Mouse (Mus musculus) thymus, adult 2 months (tissue): ENCODE measurements at regions not wholly inside any gene's neighbourhood (a gene's known extent, or its start where the extent isn't known, plus 50 kb on each side); places are given as distances from the start of the nearest gene placed in this dataset.

ENCODE experiments used
- CTCF ChIP-seq: fragments of 200-500 bp; IDR thresholded peaks from 2 replicates; pipeline ENCODE4 v1.5.1; 2012; ENCODE audit warnings: mild to moderate bottlenecking, control low read depth, low read length, moderate library complexity, borderline replicate concordance; ENCODE audit not compliant: control insufficient read depth, poor library complexity, insufficient read depth; ENCODE audit errors: extremely low read depth
- POLR2A ChIP-seq: fragments of 200-500 bp; IDR thresholded peaks from 2 replicates; pipeline ENCODE4 v1.6.1; 2012; ENCODE audit warnings: mild to moderate bottlenecking, low read length, control low read depth, moderate library complexity; ENCODE audit not compliant: control insufficient read depth, poor library complexity, insufficient read depth; ENCODE audit errors: extremely low read depth

GRCm38 (mm10) chr2:168352194-168352593 is 70.7 kb upstream of the Kcng1 start:
- TF ChIP-seq CTCF: no peak
- no peak for TF ChIP-seq POLR2A
